Mouse (Mus musculus): ENCODE measurements around the gene Gng3. TPM values are rescaled to one million over a fixed set of nuclear protein-coding genes. Genes with fewer than 3 reads are reported as not detected.

Gene Gng3
- total and polyA plus RNA-seq, 3 experiments, result 0.15 to 2.5 TPM; not detected in 1

- no peaks in the 10 kb centered on the region; the same call in 1 of the 2 replicates for H3K79me2 ChIP-seq (ENCODE audit: control insufficient read depth, insufficient read depth, low read length, poor library complexity)
- peaks cover under 1 to 9% of the 10 kb centered on the region in 2 experiments for H3K36me3 ChIP-seq (ENCODE audit: control insufficient read depth in 1 of 2, insufficient read depth in 2 of 2, low read length in 2 of 2)
- H3K4me3 ChIP-seq (ENCODE audit: control insufficient read depth in 1 of 2, insufficient read depth in 1 of 2, low read depth in 2 of 2, low read length in 2 of 2), result no peak overlapping the region
- no peaks in the 10 kb centered on the region for H3K27me3 ChIP-seq (ENCODE audit: control insufficient read depth in 1 of 2, insufficient read depth in 2 of 2, low read length in 2 of 2)
- no peak overlapping the region for H3K27ac ChIP-seq (ENCODE audit: control insufficient read depth, low read depth, low read length)
- H3K9me3 ChIP-seq (replicated peaks; ENCODE audit: insufficient read depth, low read length), result no peaks in the 10 kb centered on the region
- H3K9ac ChIP-seq (ENCODE audit: control insufficient read depth, low read depth, low read length, poor library complexity, severe bottlenecking), result no peak overlapping the region
- DNase-seq (ENCODE audit: low read depth, low spot score), result no peak
- H3K4me1 ChIP-seq (ENCODE audit: control insufficient read depth in 1 of 2, insufficient read depth in 2 of 2, low read length in 2 of 2), result peaks cover 2 to 21% of the 10 kb centered on the region in 2 experiments; a peak in 2 of 4 replicates
- TF ChIP-seq MXI1 (IDR thresholded peaks at IDR 0.05; ENCODE audit: low read depth, low read length) (no peak), POLR2A (IDR thresholded peaks at IDR 0.05; ENCODE audit: control insufficient read depth in 1 of 2, insufficient read depth in 1 of 2, low read depth in 1 of 2, low read length in 2 of 2, poor library complexity in 1 of 2) (no peak), POLR2AphosphoS2 (IDR thresholded peaks at IDR 0.05; ENCODE audit: low read length) (no peak), MYB (IDR thresholded peaks at IDR 0.05; ENCODE audit: low read depth, low read length) (no peak), TCF12 (IDR thresholded peaks at IDR 0.05; ENCODE audit: low read depth, low read length) (no peak), RCOR1 (IDR thresholded peaks at IDR 0.05; ENCODE audit: low read depth, low read length) (no peak), GABPA (IDR thresholded peaks at IDR 0.05; ENCODE audit: low read depth, low read length) (no peak), MAZ (IDR thresholded peaks at IDR 0.05; ENCODE audit: low read depth, low read length) (no peak), MEF2A (IDR thresholded peaks at IDR 0.05; ENCODE audit: extremely low read depth, insufficient replicate concordance, low read depth, low read length, poor library complexity, severe bottlenecking) (no peak)
Measured at GRCm38 (mm10) chr19:8803204-8803780, 35.7 kb downstream of the Gng3 start.

- Histone ChIP-seq H3K27me3 (ENCODE audit: control insufficient read depth in 1 of 2, insufficient read depth in 2 of 2, low read length in 2 of 2) (no peaks in the 10 kb centered on the region), H3K36me3 (ENCODE audit: control insufficient read depth in 1 of 2, insufficient read depth in 2 of 2, low read length in 2 of 2) (peaks cover 0 to 9% of the 10 kb centered on the region in 2 experiments; a peak in 3 of 4 replicates), H3K4me3 (ENCODE audit: control insufficient read depth in 1 of 2, insufficient read depth in 1 of 2, low read depth in 2 of 2, low read length in 2 of 2) (peak within 1 kb of the TSS; percentile 74 to 91), H3K9me3 (replicated peaks; ENCODE audit: insufficient read depth, low read length) (no peaks in the 10 kb centered on the region), H3K9ac (ENCODE audit: control insufficient read depth, low read depth, low read length, poor library complexity, severe bottlenecking) (peak within 1 kb of the TSS; percentile 78), H3K4me1 (ENCODE audit: control insufficient read depth in 1 of 2, insufficient read depth in 2 of 2, low read length in 2 of 2) (peaks cover 2 to 21% of the 10 kb centered on the region in 2 experiments; a peak in 2 of 4 replicates), H3K27ac (ENCODE audit: control insufficient read depth, low read depth, low read length) (peak within 1 kb of the TSS; percentile 74), H3K79me2 (ENCODE audit: control insufficient read depth, insufficient read depth, low read length, poor library complexity) (peaks cover 9% of the 10 kb centered on the region)
- DNase-seq (ENCODE audit: low read depth, low spot score), result peak; percentile 100
- no peak; the same call in 1 of the 2 replicates for TF ChIP-seq KAT2A (conservative IDR thresholded peaks at IDR 0.05; ENCODE audit: low read depth, low read length)
- TF ChIP-seq JUND (IDR thresholded peaks at IDR 0.05; ENCODE audit: low read depth, low read length), result no peak
- peak; percentile 80 for TF ChIP-seq POLR2AphosphoS2 (IDR thresholded peaks at IDR 0.05; ENCODE audit: low read length)
- peak; percentile 30; the same call in 1 of the 2 replicates for TF ChIP-seq NRF1 (IDR thresholded peaks at IDR 0.05; ENCODE audit: insufficient read depth, low read depth, low read length, poor library complexity, severe bottlenecking)
- no peak for TF ChIP-seq MYB (IDR thresholded peaks at IDR 0.05; ENCODE audit: low read depth, low read length)
- no peak for TF ChIP-seq CTCF (IDR thresholded peaks at IDR 0.05 in 2 of 3, conservative IDR thresholded peaks at IDR 0.05 in 1 of 3; ENCODE audit: control insufficient read depth in 1 of 3, insufficient read depth in 1 of 3, low read depth in 2 of 3, low read length in 3 of 3, poor library complexity in 1 of 3, severe bottlenecking in 1 of 3)
- TF ChIP-seq MAFK (IDR thresholded peaks at IDR 0.05; ENCODE audit: borderline replicate concordance, low read depth, low read length), result no peak
- TF ChIP-seq MXI1 (IDR thresholded peaks at IDR 0.05; ENCODE audit: low read depth, low read length), result peak; percentile 50
- no peak; the same call in 1 of the 2 replicates for TF ChIP-seq MAZ (IDR thresholded peaks at IDR 0.05; ENCODE audit: low read depth, low read length)
- TF ChIP-seq MYC (IDR thresholded peaks at IDR 0.05; ENCODE audit: low read depth, low read length), result no peak
- TF ChIP-seq CHD1 (IDR thresholded peaks at IDR 0.05; ENCODE audit: low read depth, low read length), result no peak
- TF ChIP-seq TBP (IDR thresholded peaks at IDR 0.05; ENCODE audit: low read depth, low read length), result peak; percentile 75; the same call in 1 of the 2 replicates
- no peak; the same call in none of the 2 replicates for TF ChIP-seq MAX (IDR thresholded peaks at IDR 0.05; ENCODE audit: low read length)
- TF ChIP-seq POLR2AphosphoS5 (IDR thresholded peaks at IDR 0.05; ENCODE audit: borderline replicate concordance, low read depth, low read length), result no peak
- TF ChIP-seq GATA1 (IDR thresholded peaks at IDR 0.05; ENCODE audit: low read depth, low read length), result 0 out of 2 replicates have a peak, but pooled peaks have one; percentile 4
- TF ChIP-seq ELF1 (IDR thresholded peaks at IDR 0.05; ENCODE audit: low read depth, low read length), result peak; percentile 54
- TF ChIP-seq E2F4 (IDR thresholded peaks at IDR 0.05; ENCODE audit: borderline replicate concordance, low read depth, low read length), result no peak
- TF ChIP-seq HCFC1 (IDR thresholded peaks at IDR 0.05; ENCODE audit: low read depth, low read length), result peak; percentile 77
- TF ChIP-seq SIN3A (IDR thresholded peaks at IDR 0.05; ENCODE audit: low read length), result peak; percentile 77
- TF ChIP-seq ZC3H11A (IDR thresholded peaks at IDR 0.05; ENCODE audit: low read depth, low read length), result no peak
- no peak for TF ChIP-seq UBTF (IDR thresholded peaks at IDR 0.05; ENCODE audit: borderline replicate concordance, insufficient read depth, low read depth, low read length)
- peak; percentile 52 to 86 for TF ChIP-seq POLR2A (IDR thresholded peaks at IDR 0.05; ENCODE audit: control insufficient read depth in 1 of 2, insufficient read depth in 1 of 2, low read depth in 1 of 2, low read length in 2 of 2, poor library complexity in 1 of 2)
- no peak for TF ChIP-seq TAL1 (IDR thresholded peaks at IDR 0.05; ENCODE audit: low read length)
- TF ChIP-seq RCOR1 (IDR thresholded peaks at IDR 0.05; ENCODE audit: low read depth, low read length), result no peak
- no peak for TF ChIP-seq USF1 (IDR thresholded peaks at IDR 0.05; ENCODE audit: low read depth, low read length)
Measured at GRCm38 (mm10) chr19:8802130-8802821, 36.7 kb downstream of the Gng3 start, which contains the start of gene Zbtb3. Gene Zbtb3, plus strand, starts transcription at chr19:8802555.
